Mouse (Mus musculus): ENCODE data around the gene Serpinb8.

Gene Serpinb8

GRCm38 (mm10) chr1:107589691-107590470 lies at the start of gene Serpinb8:
Serpinb8 (plus strand) TSS chr1:107590006.
- peak; percentile 61 to 82 for DNase-seq

- no peak for DNase-seq
Observed at GRCm38 (mm10) chr1:107559494-107559893, 30.3 kb upstream of the Serpinb8 start.

GRCm38 (mm10) chr1:107562110-107562509 lies 27.7 kb upstream of the Serpinb8 start:
- DNase-seq, result no peak

GRCm38 (mm10) chr1:107565644-107566043 lies 24.2 kb upstream of the Serpinb8 start:
- DNase-seq, result no peak

GRCm38 (mm10) chr1:107576094-107576493 lies 13.7 kb upstream of the Serpinb8 start:
- no peak for DNase-seq

GRCm38 (mm10) chr1:107577514-107577913 lies 12.3 kb upstream of the Serpinb8 start:
- no peak for DNase-seq

- DNase-seq, result no peak
Observed at GRCm38 (mm10) chr1:107581220-107581619, 8.6 kb upstream of the Serpinb8 start.

- no peak for DNase-seq
Observed at GRCm38 (mm10) chr1:107582900-107583299, 6.9 kb upstream of the Serpinb8 start.

- no peak for DNase-seq
Observed at GRCm38 (mm10) chr1:107583958-107584376, 5.8 kb upstream of the Serpinb8 start.

- no peak for DNase-seq
Observed at GRCm38 (mm10) chr1:107584932-107585331, 4.9 kb upstream of the Serpinb8 start.

- DNase-seq, result no peak
Observed at GRCm38 (mm10) chr1:107586196-107586595, 3.6 kb upstream of the Serpinb8 start.

GRCm38 (mm10) chr1:107588206-107588605 lies 1.6 kb upstream of the Serpinb8 start:
- DNase-seq, result no peak

GRCm38 (mm10) chr1:107588642-107589041 lies 1.2 kb upstream of the Serpinb8 start:
- DNase-seq, result no peak

- DNase-seq, result no peak
Observed at GRCm38 (mm10) chr1:107592644-107593043, 2.8 kb downstream of the Serpinb8 start.

- no peak for DNase-seq
Observed at GRCm38 (mm10) chr1:107593469-107593868, 3.7 kb downstream of the Serpinb8 start.

GRCm38 (mm10) chr1:107596874-107597273 lies 7.1 kb downstream of the Serpinb8 start:
- no peak for DNase-seq

GRCm38 (mm10) chr1:107598476-107598875 lies 8.7 kb downstream of the Serpinb8 start:
- no peak for DNase-seq

GRCm38 (mm10) chr1:107608942-107609341 lies 19.1 kb downstream of the Serpinb8 start:
- no peak for DNase-seq

- DNase-seq, result no peak
Observed at GRCm38 (mm10) chr1:107614087-107614486, 24.3 kb downstream of the Serpinb8 start.

GRCm38 (mm10) chr1:107622017-107622416 lies 32.2 kb downstream of the Serpinb8 start:
- no peak for DNase-seq

- no peak for DNase-seq
Observed at GRCm38 (mm10) chr1:107635936-107636335, 46.1 kb downstream of the Serpinb8 start.

- DNase-seq, result no peak
Observed at GRCm38 (mm10) chr1:107638056-107638455, 48.2 kb downstream of the Serpinb8 start.

- no peak for DNase-seq
Observed at GRCm38 (mm10) chr1:107638459-107638858, 48.7 kb downstream of the Serpinb8 start.

- DNase-seq, result no peak
Observed at GRCm38 (mm10) chr1:107642457-107643118, 52.8 kb downstream of the Serpinb8 start.

All from lung, postnatal 4 days (tissue).